Mouse (Mus musculus) testis, postnatal 14 days (tissue): Measurements from ENCODE around the gene Nicn1.
"Not testable (repeated sequence)": the region's sequence is repeated elsewhere in the genome, so short reads cannot be mapped to it uniquely, and the experiment has no call there.

Experiments used
- DNase-seq: peaks from one replicate; pipeline ENCODE4 v3.0.0; 2021; ENCODE audit warnings: low spot score

Nicn1 gene

GRCm38 (mm10) chr9:108280071-108280828 lies 10.0 kb upstream of the Nicn1 start:
- peak; percentile 79 for DNase-seq

DNA sequence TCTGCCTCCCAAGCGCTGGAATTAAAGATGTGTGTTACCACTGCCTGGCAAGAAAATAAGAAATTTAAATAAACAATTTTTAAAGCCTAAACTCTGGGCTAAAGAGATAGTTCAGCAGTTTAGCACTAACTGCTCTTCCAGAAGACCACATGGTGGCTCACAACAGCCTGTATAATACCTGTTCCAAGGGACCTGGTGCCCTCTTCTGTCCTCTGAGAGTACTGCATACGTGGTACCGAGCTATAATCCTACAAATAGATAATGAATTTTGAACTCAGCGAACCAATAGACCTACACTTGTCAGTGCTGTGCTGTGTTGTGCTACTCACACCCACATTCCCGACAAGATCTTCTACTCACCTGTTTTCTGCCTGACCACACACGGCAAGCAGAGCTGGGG lies 5.8 kb upstream of the Nicn1 start:
- DNase-seq: no peak

GRCm38 (mm10) chr9:108287526-108288238 lies 2.5 kb upstream of the Nicn1 start:
- not testable (repeated sequence) for DNase-seq

- no peak for DNase-seq
These were observed 882 bp upstream of the Nicn1 start for GRCm38 (mm10) chr9:108289347-108289746.

DNA sequence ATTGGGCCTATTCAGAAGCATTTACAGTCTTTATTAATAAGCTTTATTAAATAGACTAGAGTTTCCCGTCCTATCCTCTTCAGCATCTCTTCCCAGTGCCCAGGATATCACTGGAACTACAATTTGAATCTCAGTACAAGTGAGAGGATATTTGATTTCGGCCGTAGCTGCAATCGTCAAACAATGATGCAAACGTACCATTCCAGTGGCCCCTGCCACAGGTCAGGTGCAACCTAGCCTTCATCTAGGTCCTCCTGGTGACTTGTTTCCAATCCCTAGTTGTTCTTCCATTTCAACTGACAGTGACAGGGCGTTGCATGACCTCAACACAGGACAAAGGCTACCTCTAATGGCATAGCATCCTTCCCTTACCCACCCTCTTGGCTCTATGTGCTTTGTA lies 544 bp downstream of the Nicn1 start:
- no peak for DNase-seq

DNA sequence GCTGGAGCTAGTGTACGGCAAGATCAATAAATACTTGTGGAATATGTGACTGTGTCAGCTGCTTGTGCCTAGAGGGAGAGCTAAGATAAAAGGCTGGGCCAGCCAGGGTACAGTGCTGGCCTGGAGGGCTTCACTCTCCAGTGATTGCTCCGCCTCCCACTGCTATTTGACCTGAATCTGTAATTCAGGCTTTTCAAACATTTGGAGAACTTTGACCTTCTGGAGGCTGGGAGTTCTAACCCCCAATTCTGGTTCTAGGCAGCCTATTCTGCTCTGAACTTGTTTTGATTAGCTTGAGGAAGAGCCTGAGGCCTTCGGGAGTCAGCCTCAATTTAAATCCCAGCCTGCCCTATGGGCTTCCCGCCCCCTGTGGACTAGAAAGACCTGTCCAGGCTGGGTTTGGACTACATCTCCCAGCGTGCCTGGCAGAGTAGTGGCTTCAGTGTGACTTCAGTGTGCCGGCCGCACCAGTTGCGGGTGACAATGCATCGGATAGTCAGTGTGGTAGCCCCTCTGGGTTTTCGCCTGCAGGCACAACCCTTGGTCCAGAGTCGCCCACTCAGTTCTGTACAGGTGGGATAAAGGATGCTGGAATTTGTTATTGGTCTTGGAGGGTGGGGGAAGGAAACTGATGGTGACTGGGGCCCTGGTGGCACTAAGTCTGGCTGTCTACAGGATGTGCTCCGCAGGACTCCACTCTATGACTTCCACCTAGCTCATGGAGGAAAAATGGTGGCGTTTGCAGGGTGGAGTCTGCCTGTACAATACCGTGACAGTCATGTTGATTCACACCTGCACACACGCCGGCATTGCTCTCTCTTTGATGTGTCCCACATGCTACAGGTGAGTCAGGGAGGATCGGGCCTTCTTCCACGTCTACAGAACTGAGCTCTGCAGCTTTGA lies 6.5 kb downstream of the Nicn1 start, which contains the start of gene Amt:
Gene Amt, plus strand, starts transcription at position 401 of the 903 bp plus-strand sequence.
- no peak for DNase-seq

GRCm38 (mm10) chr9:108301853-108302252 lies 11.6 kb downstream of the Nicn1 start:
- no peak for DNase-seq

- DNase-seq: no peak
These were observed 14.5 kb downstream of the Nicn1 start for GRCm38 (mm10) chr9:108304716-108305115.

DNA sequence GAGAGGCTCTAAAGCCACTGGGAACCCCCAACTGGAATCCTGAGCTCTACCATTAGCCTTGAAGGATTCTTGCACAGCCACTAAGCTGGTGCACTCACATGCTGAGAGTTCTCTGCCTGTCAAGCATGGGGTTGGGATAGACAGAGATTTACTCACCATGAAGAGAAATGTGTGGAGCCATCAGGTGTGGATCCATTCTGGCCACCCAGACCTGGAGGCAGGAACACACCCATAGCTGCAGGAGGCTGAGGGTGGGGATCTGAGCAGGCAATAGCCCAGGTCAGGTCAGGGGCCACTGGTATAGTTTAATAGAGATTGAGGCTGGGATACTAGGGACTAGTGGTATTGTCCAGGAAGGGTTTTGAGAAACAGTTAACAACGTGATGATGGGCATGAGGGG lies 14.9 kb downstream of the Nicn1 start:
- no peak for DNase-seq

DNA sequence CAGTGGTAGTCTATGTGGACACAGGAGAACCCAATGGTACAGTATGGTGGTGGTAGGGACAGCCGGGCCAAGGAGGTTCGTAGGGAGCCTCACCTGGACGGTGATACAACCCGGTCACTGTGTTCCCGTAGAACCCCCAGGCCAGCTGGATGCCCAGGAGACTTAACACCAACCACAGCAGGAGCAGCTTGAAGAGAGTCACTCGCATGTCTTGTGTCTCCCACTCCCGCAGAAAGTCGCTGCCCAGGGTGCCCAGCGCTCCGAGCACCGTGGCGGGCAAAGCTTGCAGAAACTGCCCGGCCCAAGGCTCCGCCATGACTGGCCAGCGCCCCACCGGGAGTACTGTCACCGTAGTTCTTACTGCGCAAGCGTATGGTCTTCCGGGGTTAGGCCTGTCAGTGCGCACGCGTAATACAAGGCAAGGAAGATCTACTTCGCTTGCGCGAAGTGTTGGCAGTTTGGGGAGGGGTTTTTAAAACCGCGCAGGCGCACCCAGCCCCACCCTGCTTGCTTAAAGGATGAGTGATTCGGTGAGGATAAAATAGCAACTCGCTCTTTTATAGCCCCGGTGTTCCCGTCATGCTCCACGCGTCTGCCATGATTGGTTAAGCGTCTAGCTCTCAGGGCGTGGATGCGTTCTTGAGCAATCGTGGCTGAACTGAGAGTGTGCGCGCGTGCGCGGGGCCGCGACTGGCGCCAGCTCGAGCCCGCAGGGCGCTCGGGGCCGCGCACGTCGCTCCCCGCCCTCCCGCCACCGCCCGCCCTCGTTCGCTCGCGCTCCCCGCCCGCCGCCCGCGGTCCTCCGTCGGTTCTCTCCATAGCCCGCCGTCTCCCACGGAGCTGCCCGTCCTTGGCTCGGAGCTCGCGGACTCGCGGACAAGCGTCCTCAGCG lies 15.6 kb downstream of the Nicn1 start, which contains the start of the genes Rhoa and Tcta:
Gene Rhoa, plus strand, starts transcription at position 501 of the 892 bp plus-strand sequence.
Gene Tcta, minus strand, starts transcription at position 532 of the 892 bp plus-strand sequence.
- peak; percentile 99 for DNase-seq

DNA sequence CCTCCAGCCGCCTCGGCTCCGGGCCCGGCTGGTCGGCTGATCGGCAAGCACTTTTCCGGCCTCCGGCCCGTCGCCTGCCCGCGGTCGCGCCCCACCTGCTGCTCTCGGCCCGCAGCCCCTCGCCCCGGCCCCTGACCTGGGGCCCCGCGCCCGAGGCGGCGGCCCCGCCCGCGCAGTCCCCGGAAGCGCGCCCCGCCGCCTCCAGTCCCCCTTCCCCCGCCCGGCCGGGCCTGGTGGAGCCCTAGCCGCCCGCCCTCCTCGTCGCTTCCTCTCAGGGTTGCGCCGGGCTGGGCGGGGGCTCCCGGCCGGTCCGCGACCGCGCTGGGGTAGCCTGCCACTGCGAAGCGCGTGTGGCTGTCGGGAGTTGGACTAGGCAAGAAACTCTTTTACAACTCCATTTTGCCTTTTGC lies 16.3 kb downstream of the Nicn1 start:
- no peak for DNase-seq

GRCm38 (mm10) chr9:108307021-108307807 lies 17.0 kb downstream of the Nicn1 start:
- DNase-seq: no peak

GRCm38 (mm10) chr9:108308141-108308540 lies 17.9 kb downstream of the Nicn1 start:
- no peak for DNase-seq

DNA sequence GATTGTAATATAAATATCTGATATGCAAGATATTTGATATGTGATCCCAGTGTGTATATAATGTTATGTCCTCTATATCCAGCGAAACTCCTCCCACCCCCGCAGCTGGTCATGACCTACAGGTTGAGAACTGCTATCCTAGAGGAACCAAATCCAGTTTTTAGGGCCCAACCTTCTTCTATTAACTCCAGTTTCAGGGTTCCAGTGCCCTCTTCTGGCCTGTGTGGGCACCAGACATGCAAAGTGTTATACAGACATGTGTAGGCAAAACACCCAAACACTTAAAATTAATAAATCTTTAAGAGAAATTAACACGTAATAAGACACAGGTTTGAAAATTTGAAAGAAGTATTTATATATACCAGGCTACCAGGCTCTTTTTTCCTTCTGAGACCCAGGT lies 27.3 kb downstream of the Nicn1 start:
- DNase-seq: no peak

- DNase-seq: no peak
These were observed 28.2 kb downstream of the Nicn1 start for GRCm38 (mm10) chr9:108318462-108318861.

- not testable (repeated sequence) for DNase-seq
These were observed 31.8 kb downstream of the Nicn1 start for GRCm38 (mm10) chr9:108322054-108322453.

GRCm38 (mm10) chr9:108324784-108325183 lies 34.6 kb downstream of the Nicn1 start:
- DNase-seq: no peak

GRCm38 (mm10) chr9:108325811-108326210 lies 35.6 kb downstream of the Nicn1 start:
- no peak for DNase-seq

- no peak for DNase-seq
These were observed 47.8 kb downstream of the Nicn1 start for GRCm38 (mm10) chr9:108337848-108338550.

GRCm38 (mm10) chr9:108338551-108338885 lies 48.3 kb downstream of the Nicn1 start:
- no peak for DNase-seq
